Comparison of ENCODE assay signal across 21 mouse cellular contexts in the genomic region with DNA sequence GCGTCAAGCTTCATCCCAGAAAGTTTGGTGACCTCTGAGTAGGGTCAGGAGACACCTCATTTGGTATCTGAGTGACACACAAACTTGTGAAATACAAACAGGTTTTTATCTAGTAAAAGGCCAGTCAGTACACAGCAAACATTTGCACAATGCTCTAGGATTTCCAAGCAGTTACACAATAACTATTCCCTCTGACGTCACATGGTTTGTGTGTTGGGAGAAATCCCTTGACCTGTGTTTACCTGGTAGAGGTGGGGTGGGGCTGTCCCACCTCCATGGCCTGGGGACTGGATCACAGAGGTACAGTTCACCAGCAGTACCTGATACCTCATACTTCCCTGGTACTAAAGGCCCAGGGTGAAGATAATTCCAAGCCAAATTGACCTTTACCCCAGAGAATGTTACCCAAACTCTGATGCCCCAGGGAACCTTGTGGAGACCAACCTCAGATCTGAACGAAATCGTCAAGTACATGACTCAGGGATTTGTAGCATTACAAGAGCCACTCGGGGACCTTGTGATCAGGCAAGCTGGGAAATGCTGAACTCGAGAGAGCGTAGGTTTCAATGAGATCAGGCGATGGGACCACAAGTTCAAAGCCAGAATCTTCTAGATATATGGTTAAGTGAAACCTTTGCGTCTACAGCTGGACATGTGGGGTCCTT. TPM values are rescaled to one million over a fixed set of nuclear protein-coding genes. Genes with fewer than 3 reads are reported as not detected.
DNase-seq lines count a peak whose midpoint lies in the region; ATAC-seq and TF ChIP-seq lines count a peak whose summit lies in the region.
"Had no signal": no experiment of that assay in that cellular context is flagged by ENCODE, and none has a peak within 500 bp of the region (broad histone marks: within the 10 kb centered on the region; RNA-seq: fewer than 3 reads in every experiment).

No protein-coding gene starts in this region.

- H3K9me3 ChIP-seq in intestine, postnatal 0 days (ENCODE audit: control insufficient read depth), result no peaks in the 10 kb centered on the region
- no peaks in the 10 kb centered on the region for H3K9me3 ChIP-seq in intestine, embryonic 16.5 days (ENCODE audit: control insufficient read depth, low read length)
- no peaks in the 10 kb centered on the region; the same call in 1 of the 2 replicates for H3K9me3 ChIP-seq in liver, postnatal 0 days (ENCODE audit: low read length)
- no peaks in the 10 kb centered on the region for H3K9me3 ChIP-seq in midbrain, embryonic 11.5 days (ENCODE audit: control insufficient read depth, low read length)
- H3K9me3 ChIP-seq: heart, embryonic 10.5 days had no signal

- peak; percentile 95 for TF ChIP-seq EP300 in liver, postnatal 0 days (IDR thresholded peaks at IDR 0.05; ENCODE audit: low read depth)

- no peaks in the 10 kb centered on the region for H3K4me1 ChIP-seq in intestine, postnatal 0 days (replicated peaks; ENCODE audit: control insufficient read depth, insufficient read depth, low read length)
- peaks cover 10% of the 10 kb centered on the region; the same call in 1 of the 2 replicates for H3K4me1 ChIP-seq in intestine, embryonic 16.5 days (ENCODE audit: control insufficient read depth, insufficient read depth, low read length)
- peaks cover 8% of the 10 kb centered on the region; the same call in 1 of the 2 replicates for H3K4me1 ChIP-seq in liver, postnatal 0 days (ENCODE audit: insufficient read depth)
- H3K4me1 ChIP-seq in midbrain, embryonic 11.5 days (ENCODE audit: control insufficient read depth, insufficient read depth, low read length), result peaks cover 4% of the 10 kb centered on the region; the same call in 1 of the 2 replicates

- H3K4me2 ChIP-seq in intestine, postnatal 0 days (replicated peaks; ENCODE audit: low read depth), result no peak overlapping the region
- H3K4me2 ChIP-seq in intestine, embryonic 16.5 days (ENCODE audit: low read depth, low read length), result no peak overlapping the region
- H3K4me2 ChIP-seq in liver, postnatal 0 days (ENCODE audit: low read depth, low read length), result no peak overlapping the region
- H3K4me2 ChIP-seq in midbrain, embryonic 11.5 days, result no peak overlapping the region

- TF ChIP-seq CTCF in intestine, postnatal 0 days (IDR thresholded peaks at IDR 0.05; ENCODE audit: low read depth), result no peak
- no peak for TF ChIP-seq CTCF in liver, postnatal 0 days (IDR thresholded peaks at IDR 0.05; ENCODE audit: low read depth)

- H3K27ac ChIP-seq in intestine, postnatal 0 days (ENCODE audit: low read depth, low read length), result no peak overlapping the region
- no peak overlapping the region for H3K27ac ChIP-seq in intestine, embryonic 16.5 days (ENCODE audit: low read length)
- peak overlapping the region; percentile 1; the same call in 1 of the 2 replicates for H3K27ac ChIP-seq in liver, postnatal 0 days (ENCODE audit: low read depth)
- H3K27ac ChIP-seq in midbrain, embryonic 11.5 days (ENCODE audit: low read depth, low read length), result no peak overlapping the region
- H3K27ac ChIP-seq: gastrocnemius, adult 2 months; heart, embryonic 10.5 days; hindbrain, postnatal 0 days; macrophage had no signal

- no peak overlapping the region for H3K4me3 ChIP-seq in intestine, postnatal 0 days (ENCODE audit: low read depth, low read length)
- H3K4me3 ChIP-seq in intestine, embryonic 16.5 days (ENCODE audit: low read length), result no peak overlapping the region
- H3K4me3 ChIP-seq in liver, postnatal 0 days (ENCODE audit: low read depth, low read length), result no peak overlapping the region
- H3K4me3 ChIP-seq in midbrain, embryonic 11.5 days (ENCODE audit: low read depth, low read length), result no peak overlapping the region
- H3K4me3 ChIP-seq: gastrocnemius, adult 2 months; heart, embryonic 10.5 days had no signal

- no peaks in the 10 kb centered on the region for H3K36me3 ChIP-seq in intestine, postnatal 0 days (ENCODE audit: control insufficient read depth, insufficient read depth)
- H3K36me3 ChIP-seq in intestine, embryonic 16.5 days (ENCODE audit: control insufficient read depth, insufficient read depth, low read length), result no peaks in the 10 kb centered on the region
- H3K36me3 ChIP-seq in liver, postnatal 0 days (replicated peaks; ENCODE audit: insufficient read depth, low read length), result no peaks in the 10 kb centered on the region
- H3K36me3 ChIP-seq in midbrain, embryonic 11.5 days (ENCODE audit: control insufficient read depth, insufficient read depth, low read length), result no peaks in the 10 kb centered on the region
- H3K36me3 ChIP-seq: heart, embryonic 10.5 days had no signal

- H3K27me3 ChIP-seq in intestine, postnatal 0 days (replicated peaks; ENCODE audit: control insufficient read depth, insufficient read depth, low read length), result no peaks in the 10 kb centered on the region
- no peaks in the 10 kb centered on the region for H3K27me3 ChIP-seq in intestine, embryonic 16.5 days (replicated peaks; ENCODE audit: control insufficient read depth, insufficient read depth, low read length)
- H3K27me3 ChIP-seq in liver, postnatal 0 days (ENCODE audit: insufficient read depth, low read length), result peaks cover 12% of the 10 kb centered on the region; the same call in 1 of the 2 replicates
- H3K27me3 ChIP-seq in midbrain, embryonic 11.5 days (ENCODE audit: control insufficient read depth, insufficient read depth, low read length), result no peaks in the 10 kb centered on the region; the same call in none of the 2 replicates

- H3K9ac ChIP-seq in intestine, postnatal 0 days (ENCODE audit: low read depth, low read length), result no peak overlapping the region
- H3K9ac ChIP-seq in intestine, embryonic 16.5 days (ENCODE audit: low read depth, low read length), result no peak overlapping the region
- H3K9ac ChIP-seq in liver, postnatal 0 days (replicated peaks), result no peak overlapping the region
- H3K9ac ChIP-seq in midbrain, embryonic 11.5 days (ENCODE audit: low read length), result no peak overlapping the region

- DNase-seq in adipocyte (ENCODE audit: low spot score), result peak; percentile 48
- peak; percentile 50 for DNase-seq in liver, postnatal 0 days
- peak; percentile 46 to 47 for DNase-seq in lung, postnatal 4 days
- DNase-seq in testis, postnatal 14 days (ENCODE audit: low spot score), result no peak
- no peak for DNase-seq in midbrain, embryonic 11.5 days (ENCODE audit: low spot score, missing footprints)
- DNase-seq in spleen, postnatal 36 days (ENCODE audit: low spot score in 2 of 2), result no peak
- DNase-seq: adrenal gland, postnatal 10 days; cerebellum, adult 9-10 months; gastrocnemius, adult 2 months; heart, postnatal 10 days; kidney, adult 11 months; layer of hippocampus, adult 9-11 months; right cerebral cortex, adult 18-20 months; right cerebral cortex, postnatal 4 days had no signal

- WGBS in intestine, postnatal 0 days, result 58% methylated on average over 9 of the region's 9 CpGs
- 69% methylated on average over 9 of the region's 9 CpGs for WGBS in intestine, embryonic 16.5 days
- WGBS in liver, postnatal 0 days (ENCODE audit: insufficient replicate concordance), result 64% methylated on average over 9 of the region's 9 CpGs
- 81% methylated on average over 9 of the region's 9 CpGs for WGBS in midbrain, embryonic 11.5 days

- ATAC-seq in intestine, postnatal 0 days, result peak; percentile 45
- ATAC-seq in intestine, embryonic 16.5 days, result no peak
- ATAC-seq in liver, postnatal 0 days, result peak; percentile 74
- ATAC-seq in midbrain, embryonic 11.5 days (ENCODE audit: low FRiP score), result no peak
- ATAC-seq: forebrain, embryonic 14.5 days; hindbrain, postnatal 0 days; midbrain, embryonic 16.5 days had no signal

RNA-seq across cellular contexts. Expression of gene Slc25a51, which starts 5.2 kb away (rescaled TPM):
- polyA plus RNA-seq in intestine, postnatal 0 days (2015; fragmentation: Nextera tagmentation; extraction: Ambion mirVana), result 39.7 and 40.9 TPM in 2 replicates
- 50.3 and 55.5 TPM in 2 replicates for polyA plus RNA-seq in intestine, embryonic 16.5 days (2015; fragmentation: Nextera tagmentation; extraction: Ambion mirVana)
- 40.0 and 41.0 TPM in 2 replicates for polyA plus RNA-seq in liver, postnatal 0 days (2015; fragmentation: Nextera tagmentation; extraction: Ambion mirVana)
- polyA plus RNA-seq in midbrain, embryonic 11.5 days (2014; fragmentation: Nextera tagmentation; extraction: Ambion mirVana), result 63.4 and 78.6 TPM in 2 replicates

Comparison
In these comparisons a context has a peak if more than half of its experiments do, and no peak if none do; other contexts are left out.
1. ATAC-seq: peak in intestine, postnatal 0 days (single experiment) and liver, postnatal 0 days (single experiment); none in intestine, embryonic 16.5 days (single experiment) and midbrain, embryonic 11.5 days (single experiment).
2. DNase-seq: peak in adipocyte (single experiment), liver, postnatal 0 days (single experiment) and lung, postnatal 4 days (2 of 2); none in testis, postnatal 14 days (single experiment), midbrain, embryonic 11.5 days (single experiment) and spleen, postnatal 36 days (0 of 2).